Mouse (Mus musculus): ENCODE data around the gene Nek10.
"Not testable (repeated sequence)": the region's sequence is repeated elsewhere in the genome, so short reads cannot be mapped to it uniquely, and the experiment has no call there.

Nek10 gene

GRCm38 (mm10) chr14:14870463-14870862 lies 67.2 kb downstream of the Nek10 start:
- DNase-seq (ENCODE audit: low spot score): no peak

GRCm38 (mm10) chr14:14871121-14871520 lies 67.9 kb downstream of the Nek10 start:
- DNase-seq (ENCODE audit: low spot score): no peak

- DNase-seq (ENCODE audit: low spot score): no peak
Measured at GRCm38 (mm10) chr14:14871700-14872099, 68.5 kb downstream of the Nek10 start.

GRCm38 (mm10) chr14:14893932-14894652 lies 90.9 kb downstream of the Nek10 start:
- no peak for DNase-seq (ENCODE audit: low spot score)

- no peak for DNase-seq (ENCODE audit: low spot score)
Measured at GRCm38 (mm10) chr14:14894776-14895175, 91.6 kb downstream of the Nek10 start.

GRCm38 (mm10) chr14:14895363-14895762 lies 92.1 kb downstream of the Nek10 start:
- no peak for DNase-seq (ENCODE audit: low spot score)

- DNase-seq (ENCODE audit: low spot score): no peak
Measured at GRCm38 (mm10) chr14:14896399-14897136, 93.4 kb downstream of the Nek10 start.

GRCm38 (mm10) chr14:14904750-14905529 lies 101.7 kb downstream of the Nek10 start:
- peak; percentile 37 for DNase-seq (ENCODE audit: low spot score)

GRCm38 (mm10) chr14:14905530-14905852 lies 102.3 kb downstream of the Nek10 start:
- DNase-seq (ENCODE audit: low spot score): no peak

GRCm38 (mm10) chr14:14925615-14926014 lies 122.4 kb downstream of the Nek10 start:
- DNase-seq (ENCODE audit: low spot score): no peak

GRCm38 (mm10) chr14:14927559-14927958 lies 124.3 kb downstream of the Nek10 start:
- no peak for DNase-seq (ENCODE audit: low spot score)

GRCm38 (mm10) chr14:14934977-14935376 lies 131.8 kb downstream of the Nek10 start:
- no peak for DNase-seq (ENCODE audit: low spot score)

GRCm38 (mm10) chr14:14945930-14946329 lies 142.7 kb downstream of the Nek10 start:
- no peak for DNase-seq (ENCODE audit: low spot score)

- no peak for DNase-seq (ENCODE audit: low spot score)
Measured at GRCm38 (mm10) chr14:14949023-14949422, 145.8 kb downstream of the Nek10 start.

GRCm38 (mm10) chr14:14951808-14952207 lies 148.6 kb downstream of the Nek10 start:
- no peak for DNase-seq (ENCODE audit: low spot score)

GRCm38 (mm10) chr14:14959780-14960440 lies 156.7 kb downstream of the Nek10 start:
- no peak for DNase-seq (ENCODE audit: low spot score)

- no peak for DNase-seq (ENCODE audit: low spot score)
Measured at GRCm38 (mm10) chr14:14960441-14960988, 157.3 kb downstream of the Nek10 start.

GRCm38 (mm10) chr14:14970633-14971032 lies 167.4 kb downstream of the Nek10 start:
- DNase-seq (ENCODE audit: low spot score): no peak

- no peak for DNase-seq (ENCODE audit: low spot score)
Measured at GRCm38 (mm10) chr14:14971056-14971455, 167.8 kb downstream of the Nek10 start.

- no peak for DNase-seq (ENCODE audit: low spot score)
Measured at GRCm38 (mm10) chr14:14974156-14974555, 170.9 kb downstream of the Nek10 start.

GRCm38 (mm10) chr14:14984106-14984505 lies 180.9 kb downstream of the Nek10 start:
- not testable (repeated sequence) for DNase-seq (ENCODE audit: low spot score)

All from c-Kit-positive CD71-positive TER-119-positive erythroid progenitor cells, embryonic 14.5 days (primary cell).